Mouse (Mus musculus) heart, embryonic 15.5 days (tissue): ENCODE measurements around the gene Plekhg6. TPM values are rescaled to one million over a fixed set of nuclear protein-coding genes. Genes with fewer than 3 reads are reported as not detected.

Experiments
- ATAC-seq: fragments of 200-750 bp; cut with Nextera tagmentation; replicated peaks from 2 replicates; pipeline ENCODE4 v1.8.0; 2017; ENCODE audit warnings: low read depth, moderate TSS enrichment; ENCODE audit not compliant: insufficient number of reproducible peaks, insufficient read depth, low FRiP score
- H3K27ac ChIP-seq: fragments of 300-500 bp; sonication (generic); 2 replicates; pipeline ENCODE4 v1.5.1; 2015; ENCODE audit warnings: mild to moderate bottlenecking, inconsistent platforms
- H3K27me3 ChIP-seq: fragments of 300-500 bp; sonication (generic); 2 replicates; pipeline ENCODE4 v1.6.1; 2015; ENCODE audit warnings: inconsistent platforms
- H3K36me3 ChIP-seq: fragments of 300-500 bp; sonication (generic); 2 replicates; pipeline ENCODE4 v1.6.1; 2015; ENCODE audit warnings: mild to moderate bottlenecking, inconsistent platforms
- H3K4me1 ChIP-seq: fragments of 300-500 bp; sonication (generic); replicated peaks from 2 replicates; pipeline ENCODE4 v1.6.1; 2015; ENCODE audit warnings: inconsistent platforms
- H3K4me2 ChIP-seq: fragments of 300-500 bp; sonication (generic); 2 replicates; pipeline ENCODE4 v1.6.1; 2015; ENCODE audit warnings: inconsistent platforms, mild to moderate bottlenecking, moderate library complexity
- H3K4me3 ChIP-seq: fragments of 300-500 bp; sonication (generic); 2 replicates; pipeline ENCODE4 v1.5.1; 2015; ENCODE audit warnings: mild to moderate bottlenecking, inconsistent platforms
- H3K9ac ChIP-seq: fragments of 300-500 bp; sonication (generic); 2 replicates; pipeline ENCODE4 v1.6.1; 2015; ENCODE audit warnings: mild to moderate bottlenecking, inconsistent platforms
- H3K9me3 ChIP-seq: fragments of 300-500 bp; sonication (generic); replicated peaks from 2 replicates; pipeline ENCODE4 v1.6.1; 2016; ENCODE audit warnings: inconsistent platforms
- WGBS: fragments of 180-500 bp; shearing (Covaris S2); methylation state at CpG from one replicate; pipeline ENCODE4 v1.1.7; 2015; ENCODE audit warnings: mixed read lengths; 5-methylcytosine and 5-hydroxymethylcytosine counted together
- polyA plus RNA-seq: library from polyadenylated mRNA; unstranded; fragments of >200 nt; fragmentation: Nextera tagmentation; extraction: Ambion mirVana; gene quantifications from 2 replicates; pipeline ENCODE4 v1.2.1, GENCODE M21; 2015

Gene Plekhg6
- polyA plus RNA-seq, 1 experiment from 2014 or later: 0.05 TPM

- ATAC-seq: no peak
- Histone ChIP-seq H3K27me3 (peaks cover 45% of the 10 kb centered on the region), H3K4me1 (peaks cover 26% of the 10 kb centered on the region), H3K4me3 (no peak within 1 kb of the TSS; the same call in 1 of the 2 replicates), H3K27ac (no peak within 1 kb of the TSS), H3K36me3 (no peaks in the 10 kb centered on the region), H3K9me3 (no peaks in the 10 kb centered on the region), H3K9ac (no peak within 1 kb of the TSS), H3K4me2 (peak within 1 kb of the TSS; percentile 40; the same call in 1 of the 2 replicates)
- WGBS: 79% methylated on average over 1 of the region's 1 CpGs
Measured at GRCm38 (mm10) chr6:125320323-125320722, 60.3 kb downstream of the Plekhg6 start, which contains the start of gene Scnn1a. Gene Scnn1a, plus strand, starts transcription at chr6:125320659.

GRCm38 (mm10) chr6:125319919-125320296 is 60.7 kb downstream of the Plekhg6 start:
- no peaks in the 10 kb centered on the region for H3K9me3 ChIP-seq
- peaks cover 25% of the 10 kb centered on the region for H3K4me1 ChIP-seq
- peaks cover 45% of the 10 kb centered on the region for H3K27me3 ChIP-seq
- H3K27ac ChIP-seq: no peak overlapping the region
- no peak overlapping the region for H3K4me3 ChIP-seq
- no peak overlapping the region for H3K4me2 ChIP-seq
- ATAC-seq: 0 out of 2 replicates have a peak, but pooled peaks have one; percentile 6
- no peak overlapping the region for H3K9ac ChIP-seq
- H3K36me3 ChIP-seq: no peaks in the 10 kb centered on the region

GRCm38 (mm10) chr6:125318981-125319918 is 61.3 kb downstream of the Plekhg6 start:
- Histone ChIP-seq H3K4me2 (no peak overlapping the region), H3K27me3 (peaks cover 45% of the 10 kb centered on the region)
- WGBS: 60% methylated on average over 15 of the region's 15 CpGs

GRCm38 (mm10) chr6:125317077-125317476 is 63.5 kb downstream of the Plekhg6 start:
- Histone ChIP-seq H3K27ac (no peak overlapping the region), H3K9ac (no peak overlapping the region), H3K36me3 (no peaks in the 10 kb centered on the region), H3K4me1 (peaks cover 45% of the 10 kb centered on the region), H3K4me3 (no peak overlapping the region), H3K27me3 (peaks cover 30% of the 10 kb centered on the region), H3K4me2 (no peak overlapping the region), H3K9me3 (no peaks in the 10 kb centered on the region)
- 21% methylated on average over 7 of the region's 7 CpGs for WGBS
- no peak for ATAC-seq

More at GRCm38 (mm10) chr6:125318981-125319918, 61.3 kb downstream of the Plekhg6 start:
- ATAC-seq: no peak
- Histone ChIP-seq H3K36me3 (no peaks in the 10 kb centered on the region), H3K9ac (no peak overlapping the region), H3K4me3 (no peak overlapping the region), H3K27ac (no peak overlapping the region), H3K4me1 (peaks cover 28% of the 10 kb centered on the region), H3K9me3 (no peaks in the 10 kb centered on the region)

GRCm38 (mm10) chr6:125314746-125315145 is 65.8 kb downstream of the Plekhg6 start:
- Histone ChIP-seq H3K36me3 (peaks cover 9% of the 10 kb centered on the region; the same call in 1 of the 2 replicates), H3K27me3 (peaks cover 7% of the 10 kb centered on the region; the same call in 1 of the 2 replicates), H3K4me1 (peaks cover 35% of the 10 kb centered on the region), H3K4me2 (no peak overlapping the region), H3K9me3 (no peaks in the 10 kb centered on the region), H3K27ac (no peak overlapping the region), H3K4me3 (no peak overlapping the region), H3K9ac (no peak overlapping the region)
- WGBS: 70% methylated on average over 6 of the region's 6 CpGs
- ATAC-seq: no peak

- Histone ChIP-seq H3K9ac (peak overlapping the region; percentile 77), H3K9me3 (no peaks in the 10 kb centered on the region), H3K4me1 (peaks cover 36% of the 10 kb centered on the region), H3K27me3 (0 out of 2 replicates have a peak, but pooled peaks cover 1% of the 10 kb centered on the region), H3K27ac (peak overlapping the region; percentile 77), H3K4me2 (peak overlapping the region; percentile 76), H3K36me3 (peaks cover 13% of the 10 kb centered on the region; the same call in 1 of the 2 replicates), H3K4me3 (peak overlapping the region; percentile 64)
- 0 out of 2 replicates have a peak, but pooled peaks have one; percentile 2 for ATAC-seq
- 59% methylated on average over 7 of the region's 7 CpGs for WGBS
Measured at GRCm38 (mm10) chr6:125314231-125314563, 66.4 kb downstream of the Plekhg6 start.

GRCm38 (mm10) chr6:125313546-125314230 is 66.9 kb downstream of the Plekhg6 start, which contains the start of gene Ltbr:
Gene Ltbr, minus strand, starts transcription at chr6:125313885.
- Histone ChIP-seq H3K9me3 (no peaks in the 10 kb centered on the region), H3K27me3 (no peaks in the 10 kb centered on the region), H3K9ac (peak within 1 kb of the TSS; percentile 77), H3K4me1 (peaks cover 39% of the 10 kb centered on the region), H3K27ac (peak within 1 kb of the TSS; percentile 77), H3K36me3 (peaks cover 14% of the 10 kb centered on the region; the same call in 1 of the 2 replicates), H3K4me3 (peak within 1 kb of the TSS; percentile 64), H3K4me2 (peak within 1 kb of the TSS; percentile 76)
- 1% methylated on average over 36 of the region's 46 CpGs for WGBS
- ATAC-seq: peak; percentile 94

Other genes with a start within 250 kb of the Plekhg6 start
- 35.0 and 43.6 TPM in 2 replicates for gene Nop2, start 248.9 kb downstream of the Plekhg6 start, polyA plus RNA-seq
- gene Iffo1, start 235.6 kb downstream of the Plekhg6 start, polyA plus RNA-seq: 9.7 and 13.4 TPM in 2 replicates
- 3,777 and 4,210 TPM in 2 replicates for gene Gapdh, start 214.3 kb downstream of the Plekhg6 start, polyA plus RNA-seq
- gene Ncapd2, start 189.1 kb downstream of the Plekhg6 start, polyA plus RNA-seq: 66.1 and 93.1 TPM in 2 replicates
- 233 and 272 TPM in 2 replicates for gene Mrpl51, start 189.0 kb downstream of the Plekhg6 start, polyA plus RNA-seq
- gene Vamp1, start 165.2 kb downstream of the Plekhg6 start, polyA plus RNA-seq: 5.3 and 6.7 TPM in 2 replicates
- gene Tapbpl, start 148.9 kb downstream of the Plekhg6 start, polyA plus RNA-seq: 3.9 and 8.2 TPM in 2 replicates
- gene Cd27, start 143.8 kb downstream of the Plekhg6 start, polyA plus RNA-seq: 2.0 and 10.1 TPM in 2 replicates
- 0.11 TPM in 1 of 2 replicates, not detected in the other for gene Tuba3a, start 94.8 kb downstream of the Plekhg6 start, polyA plus RNA-seq
- gene Ltbr, start 66.9 kb downstream of the Plekhg6 start, polyA plus RNA-seq: 37.8 and 48.4 TPM in 2 replicates
- 0.81 and 2.8 TPM in 2 replicates for gene Scnn1a, start 60.1 kb downstream of the Plekhg6 start, polyA plus RNA-seq
- gene Tnfrsf1a, start 31.4 kb downstream of the Plekhg6 start, polyA plus RNA-seq: 42.8 and 56.4 TPM in 2 replicates
- gene Cd9, start 114.0 kb upstream of the Plekhg6 start, polyA plus RNA-seq: 91.7 and 118 TPM in 2 replicates
- gene Vwf, start 166.0 kb upstream of the Plekhg6 start, polyA plus RNA-seq: 21.9 and 24.5 TPM in 2 replicates